Mouse (Mus musculus) liver, embryonic 14.5 days (tissue): ENCODE measurements around the gene Ear10.
"Not testable (repeated sequence)": the region's sequence is repeated elsewhere in the genome, so short reads cannot be mapped to it uniquely, and the experiment has no call there.

Experiments used
- CTCF ChIP-seq: IDR thresholded peaks from 2 replicates; pipeline ENCODE4 v1.5.1; 2016; ENCODE audit warnings: antibody characterized with exemption, low read depth, control low read depth
- EP300 ChIP-seq: IDR thresholded peaks from 2 replicates; pipeline ENCODE4 v1.6.1; 2016; ENCODE audit warnings: antibody characterized with exemption, low read depth

DNA sequence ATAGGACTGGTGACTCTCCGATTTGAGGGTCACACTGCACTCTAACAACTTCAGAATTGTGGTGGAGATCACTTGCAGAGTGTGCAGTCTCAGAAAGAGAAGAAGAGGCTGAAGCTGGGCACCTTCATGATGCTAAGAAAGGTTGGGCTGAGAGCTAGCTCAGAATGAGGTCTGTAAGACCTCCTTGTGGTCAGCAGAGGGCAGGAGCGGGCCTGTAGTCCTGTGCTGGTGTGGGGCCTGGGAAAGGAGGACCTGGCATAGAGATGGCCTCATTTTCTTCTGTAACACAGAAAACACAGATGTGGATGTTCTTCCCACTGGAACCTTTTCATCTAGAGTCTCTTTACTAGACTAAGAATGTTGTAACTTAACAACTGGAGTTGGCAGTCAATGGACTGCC, 45.6 kb downstream of the Ear10 start:
- TF ChIP-seq CTCF, EP300: not testable (repeated sequence)
